Mouse (Mus musculus) lung, embryonic 15.5 days (tissue): ENCODE measurements around the gene Prr3. TPM values are rescaled to one million over a fixed set of nuclear protein-coding genes. Genes with fewer than 3 reads are reported as not detected.
"Not testable (repeated sequence)": the region's sequence is repeated elsewhere in the genome, so short reads cannot be mapped to it uniquely, and the experiment has no call there.

Experiments
- ATAC-seq: fragments of 200-750 bp; cut with Nextera tagmentation; 2 replicates; pipeline ENCODE4 v1.8.0; 2017; ENCODE audit warnings: moderate number of reproducible peaks, borderline replicate concordance; ENCODE audit not compliant: low FRiP score, low TSS enrichment; ENCODE audit errors: extremely low read depth
- H3K27ac ChIP-seq: fragments of 300-500 bp; sonication (generic); 2 replicates; pipeline ENCODE4 v1.5.1; 2015; ENCODE audit warnings: moderate library complexity, mild to moderate bottlenecking, inconsistent platforms
- H3K27me3 ChIP-seq: fragments of 300-500 bp; sonication (generic); 2 replicates; pipeline ENCODE4 v1.6.1; 2015; ENCODE audit warnings: inconsistent platforms
- H3K36me3 ChIP-seq: fragments of 300-500 bp; sonication (generic); 2 replicates; pipeline ENCODE4 v1.6.1; 2015; ENCODE audit warnings: inconsistent platforms
- H3K4me1 ChIP-seq: fragments of 300-500 bp; sonication (generic); 2 replicates; pipeline ENCODE4 v1.6.1; 2015; ENCODE audit warnings: inconsistent platforms
- H3K4me2 ChIP-seq: fragments of 300-500 bp; sonication (generic); 2 replicates; pipeline ENCODE4 v1.6.1; 2015; ENCODE audit warnings: inconsistent platforms, mild to moderate bottlenecking, moderate library complexity
- H3K4me3 ChIP-seq: fragments of 300-500 bp; sonication (generic); 2 replicates; pipeline ENCODE4 v1.5.1; 2015; ENCODE audit warnings: mild to moderate bottlenecking, inconsistent platforms
- H3K9ac ChIP-seq: fragments of 300-500 bp; sonication (generic); 2 replicates; pipeline ENCODE4 v1.6.1; 2015; ENCODE audit warnings: inconsistent platforms
- H3K9me3 ChIP-seq: fragments of 300-500 bp; sonication (generic); 2 replicates; pipeline ENCODE4 v1.6.1; 2016; ENCODE audit warnings: inconsistent platforms
- WGBS: fragments of 180-500 bp; shearing (Covaris S2); methylation state at CpG from one replicate; pipeline ENCODE4 v1.1.7; 2015; 5-methylcytosine and 5-hydroxymethylcytosine counted together
- polyA plus RNA-seq: library from polyadenylated mRNA; unstranded; fragments of >200 nt; fragmentation: Nextera tagmentation; extraction: Ambion mirVana; gene quantifications from 2 replicates; pipeline ENCODE4 v1.2.1, GENCODE M21; 2015

Prr3 gene
- polyA plus RNA-seq, 1 experiment from 2014 or later: 29.3 TPM

DNA sequence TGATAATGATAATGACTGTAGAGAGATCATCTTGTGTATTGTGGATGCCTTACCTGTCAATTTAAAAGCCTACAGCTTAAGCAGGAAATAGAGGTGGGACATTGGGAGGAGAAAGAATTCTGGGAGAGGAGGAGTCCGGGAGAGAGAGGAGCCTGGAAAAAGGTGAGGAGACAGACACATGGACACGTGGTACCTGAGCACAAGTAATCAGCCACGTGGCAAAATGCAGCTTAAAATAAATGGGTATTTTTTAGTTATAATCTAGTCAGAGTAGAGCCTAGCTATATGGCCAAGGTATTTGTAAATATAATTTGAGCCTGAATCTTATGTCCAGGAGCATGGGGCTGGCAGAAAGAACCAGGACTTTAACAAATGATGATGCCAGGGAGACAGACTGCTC, 39.5 kb upstream of the Prr3 start:
- Histone ChIP-seq H3K4me1 (peaks cover 13% of the 10 kb centered on the region), H3K27ac (no peak overlapping the region), H3K4me2 (no peak overlapping the region), H3K4me3 (no peak overlapping the region), H3K36me3 (peaks cover 1% of the 10 kb centered on the region), H3K9ac (no peak overlapping the region), H3K27me3 (no peaks in the 10 kb centered on the region), H3K9me3 (no peaks in the 10 kb centered on the region; the same call in 1 of the 2 replicates)
- WGBS: 63% methylated on average over 3 of the region's 3 CpGs
- ATAC-seq: no peak

DNA sequence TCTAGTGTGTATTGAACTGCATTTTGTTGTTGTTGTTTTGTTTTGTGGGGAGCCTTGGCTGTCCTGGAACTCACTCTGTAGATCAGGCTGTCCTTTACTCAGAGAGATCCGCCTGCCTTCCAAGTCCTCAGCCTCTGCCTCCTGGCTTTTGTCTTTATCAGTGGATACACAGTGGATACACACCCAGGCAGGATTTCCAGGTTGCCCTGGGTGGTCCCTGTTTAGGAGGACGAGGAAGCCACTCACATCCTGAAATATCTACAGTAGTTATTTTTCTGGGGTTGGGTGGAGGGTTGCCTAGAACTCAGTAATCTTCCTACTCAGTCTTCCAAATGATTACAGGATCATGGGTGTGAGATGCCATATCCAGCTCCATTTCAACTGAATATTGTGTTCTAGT, 38.9 kb upstream of the Prr3 start:
- H3K9ac ChIP-seq: no peak overlapping the region
- no peak overlapping the region for H3K4me2 ChIP-seq
- H3K4me1 ChIP-seq: peaks cover 13% of the 10 kb centered on the region
- no peak overlapping the region for H3K27ac ChIP-seq
- no peak overlapping the region for H3K4me3 ChIP-seq
- WGBS: 57% methylated on average over 2 of the region's 2 CpGs
- H3K27me3 ChIP-seq: no peaks in the 10 kb centered on the region
- peaks cover 6% of the 10 kb centered on the region for H3K36me3 ChIP-seq
- no peaks in the 10 kb centered on the region; the same call in 1 of the 2 replicates for H3K9me3 ChIP-seq
- ATAC-seq: no peak

DNA sequence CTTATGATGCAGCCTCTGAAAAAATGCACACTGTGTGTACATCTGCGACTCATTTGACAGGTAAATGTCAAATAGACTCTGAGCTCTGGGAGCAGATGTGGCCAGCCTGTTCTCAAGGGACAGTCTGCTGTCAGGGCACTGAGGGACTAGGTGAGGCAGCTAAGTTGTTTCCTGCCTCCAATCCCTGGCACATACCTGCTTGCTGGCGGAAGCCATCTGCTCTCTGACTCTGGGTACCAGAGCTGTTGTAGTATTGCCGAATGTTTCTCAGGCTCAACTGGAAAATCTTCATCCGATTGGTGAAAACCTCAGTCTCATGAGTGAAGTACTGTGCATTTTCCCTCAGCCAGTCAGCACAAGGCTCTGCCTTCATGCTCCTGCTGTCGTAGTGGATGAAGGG, 37.0 kb upstream of the Prr3 start:
- 84% methylated on average over 5 of the region's 5 CpGs for WGBS
- H3K4me1 ChIP-seq: no peaks in the 10 kb centered on the region
- H3K9me3 ChIP-seq: no peaks in the 10 kb centered on the region; the same call in 1 of the 2 replicates
- no peak overlapping the region for H3K4me2 ChIP-seq
- H3K36me3 ChIP-seq: peaks cover 6% of the 10 kb centered on the region
- ATAC-seq: no peak
- H3K9ac ChIP-seq: no peak overlapping the region
- H3K27ac ChIP-seq: no peak overlapping the region
- no peak overlapping the region for H3K4me3 ChIP-seq
- H3K27me3 ChIP-seq: no peaks in the 10 kb centered on the region

DNA sequence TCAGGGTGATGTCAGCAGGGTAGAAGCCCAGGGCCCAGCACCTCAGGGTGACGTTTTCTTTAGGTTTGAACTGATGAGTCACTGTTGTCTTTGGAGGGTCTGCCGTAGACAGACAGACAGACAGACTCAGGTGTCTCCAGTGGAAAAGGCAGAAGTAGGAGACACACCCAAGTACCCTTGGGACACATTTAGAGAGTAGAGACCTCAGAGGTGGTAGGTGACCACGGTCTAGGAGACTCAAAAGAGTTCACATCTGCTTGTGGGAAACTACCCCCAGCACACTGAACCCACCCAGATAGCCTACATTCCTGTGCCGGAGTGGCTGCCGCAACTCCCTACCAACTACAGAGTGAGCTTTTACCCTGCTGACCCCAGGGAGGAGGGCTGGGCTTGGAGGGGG, 34.9 kb upstream of the Prr3 start:
- 89% methylated on average over 5 of the region's 5 CpGs for WGBS
- H3K4me1 ChIP-seq: no peaks in the 10 kb centered on the region
- no peak overlapping the region for H3K4me2 ChIP-seq
- no peaks in the 10 kb centered on the region for H3K27me3 ChIP-seq
- no peaks in the 10 kb centered on the region for H3K9me3 ChIP-seq
- H3K4me3 ChIP-seq: no peak overlapping the region
- H3K36me3 ChIP-seq: peaks cover 6% of the 10 kb centered on the region
- H3K27ac ChIP-seq: no peak overlapping the region
- H3K9ac ChIP-seq: no peak overlapping the region
- ATAC-seq: no peak; the same call in 1 of the 2 replicates

DNA sequence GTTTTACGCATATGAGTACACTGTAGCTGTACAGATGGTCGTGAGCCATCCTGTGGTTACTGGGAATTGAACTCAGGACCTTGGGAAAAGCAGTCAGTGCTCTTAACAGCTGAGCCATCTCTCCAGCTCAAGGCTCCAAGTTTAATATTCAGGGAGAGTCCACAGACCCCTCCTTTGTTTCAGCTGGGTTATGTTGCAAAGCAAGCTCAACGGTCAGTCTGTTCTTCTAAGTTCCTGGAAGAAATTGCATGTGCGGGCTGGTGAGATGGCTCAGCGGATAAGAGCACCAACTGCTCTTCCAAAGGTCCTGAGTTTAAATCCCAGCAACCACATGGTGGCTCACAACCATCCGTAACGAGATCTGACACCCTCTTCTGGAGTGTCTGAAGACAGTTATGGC, 24.4 kb upstream of the Prr3 start:
- H3K27ac ChIP-seq, ATAC-seq, H3K4me1 ChIP-seq, H3K9me3 ChIP-seq, H3K9ac ChIP-seq, H3K4me3 ChIP-seq, H3K27me3 ChIP-seq, H3K36me3 ChIP-seq, H3K4me2 ChIP-seq: not testable (repeated sequence)
- 91% methylated on average over 7 of the region's 7 CpGs for WGBS

DNA sequence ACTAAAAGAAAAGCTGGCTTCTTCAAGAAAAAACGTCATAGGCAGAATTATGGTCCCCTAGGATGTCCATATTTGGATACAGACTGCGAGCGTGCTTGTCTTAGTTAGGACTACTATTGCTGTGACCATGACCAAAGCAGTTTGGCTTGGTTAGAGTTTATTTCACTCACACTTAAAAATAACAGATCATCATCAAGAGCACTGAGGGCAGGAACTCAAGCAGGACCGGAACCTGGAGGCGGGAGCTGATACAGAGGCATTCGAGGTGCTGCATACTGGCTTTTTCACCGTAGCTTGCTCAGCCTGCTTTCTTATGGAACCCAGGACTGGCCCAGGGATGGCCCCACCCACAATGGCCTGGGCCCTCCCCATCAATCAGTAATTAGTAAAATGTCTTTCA, 23.3 kb upstream of the Prr3 start:
- Histone ChIP-seq H3K4me2 (no peak overlapping the region), H3K36me3 (no peaks in the 10 kb centered on the region), H3K9ac (no peak overlapping the region), H3K4me3 (no peak overlapping the region), H3K4me1 (no peaks in the 10 kb centered on the region), H3K27ac (no peak overlapping the region), H3K27me3 (no peaks in the 10 kb centered on the region), H3K9me3 (no peaks in the 10 kb centered on the region)
- 91% methylated on average over 7 of the region's 7 CpGs for WGBS
- ATAC-seq: no peak

DNA sequence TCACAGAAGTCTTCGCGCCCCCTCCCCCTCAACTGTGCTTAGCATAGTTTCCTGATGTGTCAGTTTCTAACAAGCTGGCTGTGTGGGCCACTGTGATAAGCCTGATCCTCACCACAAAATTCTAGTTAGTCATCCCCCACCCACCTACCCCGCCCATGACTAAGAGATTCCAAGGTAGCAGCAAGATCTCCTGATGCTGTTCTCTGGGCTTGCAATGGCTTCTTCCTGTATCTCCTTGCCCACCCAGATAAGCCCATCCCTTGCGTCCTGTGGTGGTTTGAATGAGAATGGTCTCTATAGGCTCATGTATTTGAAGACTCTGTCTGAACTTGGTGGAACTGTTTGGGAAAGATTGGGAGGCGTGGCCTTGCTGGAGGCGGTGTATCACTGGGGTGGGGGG, 21.9 kb upstream of the Prr3 start:
- Histone ChIP-seq H3K36me3 (no peaks in the 10 kb centered on the region), H3K4me3 (no peak overlapping the region)
- 94% methylated on average over 6 of the region's 6 CpGs for WGBS

DNA sequence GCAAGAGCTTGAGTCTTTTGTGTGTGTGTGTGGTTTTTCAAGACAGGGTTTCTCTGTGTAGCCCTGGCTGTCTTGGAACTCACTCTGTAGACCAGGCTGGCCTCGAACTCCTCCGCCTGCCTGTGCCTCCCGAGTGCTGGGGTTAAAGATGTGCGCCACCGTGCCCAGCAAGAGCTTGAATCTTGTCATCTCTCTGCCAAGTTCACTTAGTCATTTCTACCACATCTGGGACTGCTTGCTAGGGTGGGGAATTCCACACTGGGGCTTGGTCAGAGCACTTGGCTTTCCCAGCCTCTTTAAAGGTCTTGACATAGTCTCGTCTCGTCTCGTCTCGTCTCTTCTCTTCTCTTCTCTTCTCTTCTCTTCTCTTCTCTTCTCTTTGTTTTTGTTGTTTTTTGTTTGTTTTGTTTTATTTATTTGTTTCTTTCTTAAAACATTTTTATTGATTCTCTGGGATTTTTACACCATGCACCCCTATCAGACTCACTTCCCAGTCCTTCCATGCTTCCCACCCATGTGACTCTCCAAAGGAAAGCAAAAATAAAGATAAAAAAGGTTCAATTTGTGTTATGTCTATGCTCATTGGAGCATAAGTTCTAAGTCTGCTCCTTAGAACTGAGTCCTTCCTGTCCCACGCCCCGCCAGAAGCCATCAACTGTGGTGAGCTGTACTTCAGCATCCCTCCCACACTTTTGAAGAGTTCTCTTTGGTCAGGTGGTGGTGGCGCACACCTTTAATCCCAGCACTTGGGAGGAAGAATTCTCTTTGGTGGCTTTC, 21.3 kb upstream of the Prr3 start:
- Histone ChIP-seq H3K4me2 (no peak overlapping the region), H3K9me3 (no peaks in the 10 kb centered on the region), H3K4me1 (peaks cover 9% of the 10 kb centered on the region), H3K4me3 (no peak overlapping the region), H3K27me3 (no peaks in the 10 kb centered on the region), H3K27ac (no peak overlapping the region), H3K36me3 (no peaks in the 10 kb centered on the region), H3K9ac (no peak overlapping the region)
- WGBS: 88% methylated on average over 12 of the region's 12 CpGs
- no peak for ATAC-seq

More for the DNA sequence above, 21.9 kb upstream of the Prr3 start:
- ATAC-seq: no peak; the same call in 1 of the 2 replicates
- Histone ChIP-seq H3K4me2 (no peak overlapping the region), H3K9ac (no peak overlapping the region), H3K27ac (no peak overlapping the region), H3K4me1 (peaks cover 9% of the 10 kb centered on the region), H3K9me3 (no peaks in the 10 kb centered on the region), H3K27me3 (no peaks in the 10 kb centered on the region)

DNA sequence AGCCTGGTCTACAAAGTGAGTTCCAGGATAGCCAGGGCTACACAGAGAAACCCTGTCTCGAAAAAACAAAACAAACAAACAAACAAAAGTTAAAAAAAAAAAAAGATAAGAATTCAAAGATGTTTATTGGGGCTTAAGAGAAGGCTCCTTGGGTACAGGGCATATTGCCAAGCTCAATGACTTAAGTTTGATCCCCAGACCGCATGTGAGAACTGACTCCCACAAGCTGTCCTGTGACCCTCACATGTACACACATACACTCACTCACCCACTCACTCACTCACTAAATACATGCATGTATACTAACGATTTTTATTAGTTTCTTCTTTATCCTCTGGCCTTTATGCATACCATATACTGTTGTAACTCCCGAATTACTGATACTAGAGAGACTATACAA, 20.3 kb upstream of the Prr3 start:
- ATAC-seq: no peak
- no peak overlapping the region for H3K4me2 ChIP-seq

DNA sequence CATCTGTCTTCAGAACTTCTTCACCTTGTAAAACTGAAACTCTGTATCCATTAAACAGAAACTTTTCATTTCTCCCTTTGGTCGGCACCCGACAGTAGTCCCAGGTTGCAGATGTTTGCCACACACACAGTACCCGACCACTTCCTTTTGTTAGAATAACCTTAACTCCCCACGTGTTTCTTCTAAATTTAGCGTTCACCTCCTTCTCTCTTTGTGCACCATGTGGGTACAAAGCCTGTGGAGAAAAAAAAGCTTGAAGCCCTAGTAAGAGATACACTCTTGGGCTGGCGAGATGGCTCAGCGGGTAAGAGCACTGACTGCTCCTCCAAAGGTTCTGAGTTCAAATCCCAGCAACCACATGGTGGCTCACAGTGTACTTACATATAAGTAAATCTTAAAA, 19.3 kb upstream of the Prr3 start:
- WGBS: 78% methylated on average over 7 of the region's 7 CpGs
- no peaks in the 10 kb centered on the region for H3K27me3 ChIP-seq
- no peak overlapping the region for H3K4me2 ChIP-seq
- H3K4me3 ChIP-seq: no peak overlapping the region
- H3K27ac ChIP-seq: no peak overlapping the region
- no peaks in the 10 kb centered on the region for H3K36me3 ChIP-seq
- no peak overlapping the region for H3K9ac ChIP-seq
- H3K9me3 ChIP-seq: no peaks in the 10 kb centered on the region
- peaks cover 14% of the 10 kb centered on the region for H3K4me1 ChIP-seq
- ATAC-seq: no peak

More for the DNA sequence above, 20.3 kb upstream of the Prr3 start:
- Histone ChIP-seq H3K9ac (no peak overlapping the region), H3K9me3 (no peaks in the 10 kb centered on the region), H3K27me3 (no peaks in the 10 kb centered on the region), H3K4me1 (peaks cover 13% of the 10 kb centered on the region), H3K4me3 (no peak overlapping the region), H3K27ac (no peak overlapping the region), H3K36me3 (no peaks in the 10 kb centered on the region)
- 65% methylated on average over 4 of the region's 4 CpGs for WGBS

DNA sequence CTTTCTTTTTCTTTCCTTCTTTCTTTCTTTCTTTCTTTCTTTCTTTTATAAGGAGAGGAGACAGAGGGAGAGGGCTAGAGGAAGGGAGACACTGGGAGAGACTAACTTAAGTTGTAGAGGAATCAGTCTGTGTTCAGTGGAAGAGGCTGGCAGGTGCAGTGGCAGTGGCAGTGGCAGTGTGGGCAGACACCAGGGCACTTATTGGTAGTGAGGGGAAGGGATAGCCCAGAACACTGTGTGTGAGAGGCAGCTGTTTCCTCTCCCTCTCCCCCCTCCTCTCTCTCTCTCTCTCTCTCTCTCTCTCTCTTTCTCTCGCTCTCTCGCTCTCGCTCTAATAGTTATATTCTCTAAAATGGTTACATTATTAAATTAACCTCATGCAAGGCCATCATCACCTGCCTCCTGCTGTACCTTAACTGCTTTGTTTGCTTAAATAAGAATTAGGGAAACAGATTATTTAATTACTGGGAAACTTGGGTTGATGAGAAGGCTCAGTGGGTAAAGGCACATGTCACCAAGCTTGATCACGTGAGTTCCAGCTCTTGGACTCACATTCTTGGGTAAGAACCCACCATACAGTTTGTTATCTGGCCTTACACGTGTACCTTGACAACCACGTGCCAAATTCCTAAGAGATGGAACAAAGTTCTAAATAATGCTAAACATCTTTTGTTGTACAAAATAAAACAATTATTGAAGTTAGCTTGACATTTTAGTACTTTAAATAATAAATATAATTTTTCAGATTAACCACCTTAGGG, 18.7 kb upstream of the Prr3 start:
- ATAC-seq: no peak
- Histone ChIP-seq H3K4me3 (no peak overlapping the region), H3K27ac (no peak overlapping the region), H3K27me3 (no peaks in the 10 kb centered on the region), H3K4me1 (peaks cover 15% of the 10 kb centered on the region), H3K9ac (no peak overlapping the region), H3K9me3 (no peaks in the 10 kb centered on the region), H3K4me2 (no peak overlapping the region), H3K36me3 (no peaks in the 10 kb centered on the region)
- WGBS: 83% methylated on average over 6 of the region's 6 CpGs
